9 mouse cellular contexts compared by ENCODE assay signal in the genomic region with DNA sequence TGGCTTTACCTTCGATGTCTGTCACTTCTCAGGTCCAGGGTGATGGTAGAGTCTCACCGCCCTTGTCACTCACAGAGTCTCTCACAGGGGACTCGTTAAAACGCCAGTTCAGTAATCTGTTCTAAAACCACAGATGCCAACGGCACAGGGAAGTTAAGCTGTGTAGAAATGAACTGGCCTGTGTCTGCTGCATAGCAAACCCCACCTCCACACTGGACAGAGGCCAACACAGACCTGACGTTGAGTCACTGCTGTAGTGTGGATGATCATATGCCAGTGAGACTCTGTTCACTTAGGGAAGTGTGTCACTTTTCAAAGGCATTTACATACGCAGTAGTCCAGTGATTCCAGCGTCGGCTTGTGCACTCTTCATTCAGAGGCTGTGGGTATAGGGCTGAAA. TPM values are rescaled to one million over a fixed set of nuclear protein-coding genes. Genes with fewer than 3 reads are reported as not detected.
DNase-seq lines count a peak whose midpoint lies in the region; ATAC-seq and TF ChIP-seq lines count a peak whose summit lies in the region.
"Had no signal": no experiment of that assay in that cellular context is flagged by ENCODE, and none has a peak within 500 bp of the region (broad histone marks: within the 10 kb centered on the region; RNA-seq: fewer than 3 reads in every experiment).

No protein-coding gene starts in this region.

- 17% methylated on average over 9 of the region's 9 CpGs for WGBS in heart, adult 2 months
- 28% methylated on average over 9 of the region's 9 CpGs for WGBS in lung, adult 2 months
- WGBS in neural tube, embryonic 15.5 days: 31% methylated on average over 9 of the region's 9 CpGs

- DNase-seq in layer of hippocampus, adult 8-10 months (ENCODE audit: low spot score in 2 of 2): peak; percentile 12 to 25
- no peak for DNase-seq in layer of hippocampus, adult 9-10 months (ENCODE audit: low spot score)
- peak; percentile 82 to 84 for DNase-seq in cerebellum, postnatal 10 days
- peak; percentile 49 to 74 for DNase-seq in heart, adult 2 months
- peak; percentile 6 to 16 for DNase-seq in kidney, adult 8-10 months
- peak; percentile 63 for DNase-seq in lung, adult 2 months
- DNase-seq in embryo, embryonic 9.5 days (ENCODE audit: extremely low spot score): no peak

- no peaks in the 10 kb centered on the region for H3K27me3 ChIP-seq in heart, adult 2 months (ENCODE audit: control insufficient read depth, insufficient read depth, low read length)
- H3K27me3 ChIP-seq in neural tube, embryonic 15.5 days (replicated peaks): no peaks in the 10 kb centered on the region
- H3K27me3 ChIP-seq: limb, embryonic 12.5 days had no signal

- peak; percentile 16; the same call in 1 of the 2 replicates for ATAC-seq in neural tube, embryonic 15.5 days (ENCODE audit: low FRiP score)

- intact Hi-C loops in heart, adult 2 months (cut with DNase I): no loop called here

- H3K36me3 ChIP-seq in heart, adult 2 months (ENCODE audit: control insufficient read depth, insufficient read depth, low read length): no peaks in the 10 kb centered on the region
- H3K36me3 ChIP-seq in neural tube, embryonic 15.5 days: no peaks in the 10 kb centered on the region
- H3K36me3 ChIP-seq: limb, embryonic 12.5 days had no signal

- no peak overlapping the region for H3K9ac ChIP-seq in heart, adult 2 months (ENCODE audit: low read depth, low read length)
- no peak overlapping the region for H3K9ac ChIP-seq in neural tube, embryonic 15.5 days (replicated peaks)
- H3K9ac ChIP-seq: limb, embryonic 12.5 days had no signal

- no peak overlapping the region for H3K27ac ChIP-seq in heart, adult 2 months
- H3K27ac ChIP-seq in neural tube, embryonic 15.5 days (replicated peaks): peak overlapping the region; percentile 54
- H3K27ac ChIP-seq: limb, embryonic 12.5 days had no signal

- H3K4me2 ChIP-seq in neural tube, embryonic 15.5 days: 0 out of 2 replicates have a peak overlapping the region, but pooled peaks have one; percentile 9
- H3K4me2 ChIP-seq: limb, embryonic 12.5 days had no signal

- H3K4me1 ChIP-seq in heart, adult 2 months (ENCODE audit: control insufficient read depth, insufficient read depth, low read length): peaks cover 5% of the 10 kb centered on the region
- peaks cover 8% of the 10 kb centered on the region; the same call in 1 of the 2 replicates for H3K4me1 ChIP-seq in lung, adult 2 months (ENCODE audit: control insufficient read depth, insufficient read depth, low read length)
- peaks cover 15% of the 10 kb centered on the region for H3K4me1 ChIP-seq in neural tube, embryonic 15.5 days

- TF ChIP-seq CTCF in heart, adult 2 months (IDR thresholded peaks at IDR 0.05): no peak
- TF ChIP-seq CTCF in lung, adult 2 months (IDR thresholded peaks at IDR 0.05; ENCODE audit: insufficient read depth, low read length): no peak

- no peaks in the 10 kb centered on the region for H3K79me2 ChIP-seq in heart, adult 2 months (replicated peaks; ENCODE audit: control insufficient read depth, insufficient read depth, low read length)

- no peak for TF ChIP-seq POLR2A in heart, adult 2 months (IDR thresholded peaks at IDR 0.05; ENCODE audit: insufficient read depth, low read depth, low read length)
- no peak for TF ChIP-seq POLR2A in lung, adult 2 months (IDR thresholded peaks at IDR 0.05; ENCODE audit: borderline replicate concordance, extremely low read depth, low read depth, low read length)

- H3K4me3 ChIP-seq in heart, adult 2 months: no peak overlapping the region
- no peak overlapping the region for H3K4me3 ChIP-seq in lung, adult 2 months (replicated peaks; ENCODE audit: extremely low read depth, low read depth, low read length)
- H3K4me3 ChIP-seq in neural tube, embryonic 15.5 days (replicated peaks): no peak overlapping the region
- H3K4me3 ChIP-seq: limb, embryonic 12.5 days had no signal

- TF ChIP-seq EP300 in heart, adult 2 months (IDR thresholded peaks at IDR 0.05; ENCODE audit: insufficient read depth, low read depth, low read length): no peak

- no peaks in the 10 kb centered on the region for H3K9me3 ChIP-seq in neural tube, embryonic 15.5 days (replicated peaks)
- H3K9me3 ChIP-seq: limb, embryonic 12.5 days had no signal

RNA-seq across cellular contexts. Expression of a gene that starts 54.7 kb away (rescaled TPM):
- 1 to 10 TPM in 2 of 4 experiments, under 1 TPM in 2; 0.23 to 1.5 (median 0.90) TPM for total RNA-seq in layer of hippocampus, adult 8-10 months (2022)
- total RNA-seq in heart, adult 2 months (2021): 10 to 100 TPM; 24.0 to 27.1 TPM
- polyA plus RNA-seq in heart, adult 2 months (2012; rRNA removed): 30.6 and 41.7 TPM in 2 replicates
- 9.1 and 12.8 TPM in 2 replicates for polyA plus RNA-seq in lung, adult 2 months (2012; rRNA removed)
- polyA plus RNA-seq in neural tube, embryonic 15.5 days (2015; fragmentation: Nextera tagmentation; extraction: Ambion mirVana): 1.3 and 3.2 TPM in 2 replicates

RNA-seq across cellular contexts. Expression of a gene that starts 54.9 kb away (rescaled TPM):
- 10 to 100 TPM; 12.0 to 16.0 (median 12.4) TPM for total RNA-seq in layer of hippocampus, adult 8-10 months (2022)
- 1 to 10 TPM; 6.5 to 6.6 TPM for total RNA-seq in heart, adult 2 months (2021)
- polyA plus RNA-seq in heart, adult 2 months (2012; rRNA removed): 2.0 and 2.8 TPM in 2 replicates
- 7.9 and 19.9 TPM in 2 replicates for polyA plus RNA-seq in lung, adult 2 months (2012; rRNA removed)
- 6.5 TPM in 2 replicates for polyA plus RNA-seq in neural tube, embryonic 15.5 days (2015; fragmentation: Nextera tagmentation; extraction: Ambion mirVana)

Comparison
In these comparisons a context has a peak if more than half of its experiments do, and no peak if none do; other contexts are left out.
1. DNase-seq: peak in layer of hippocampus, adult 8-10 months (2 of 2), cerebellum, postnatal 10 days (2 of 2), heart, adult 2 months (2 of 2), kidney, adult 8-10 months (2 of 2) and lung, adult 2 months (single experiment); none in layer of hippocampus, adult 9-10 months (single experiment) and embryo, embryonic 9.5 days (single experiment).